Mouse (Mus musculus) heart, adult 9 months (tissue): ENCODE results near the gene Gm6482.
"Not testable (repeated sequence)": the region's sequence is repeated elsewhere in the genome, so short reads cannot be mapped to it uniquely, and the experiment has no call there.

Experiments
- DNase-seq, 2 experiments: peaks; one replicate each; pipeline ENCODE4 v3.0.0; 2022; ENCODE audit warnings: low spot score in 2 of 2

The Gm6482 gene

DNA sequence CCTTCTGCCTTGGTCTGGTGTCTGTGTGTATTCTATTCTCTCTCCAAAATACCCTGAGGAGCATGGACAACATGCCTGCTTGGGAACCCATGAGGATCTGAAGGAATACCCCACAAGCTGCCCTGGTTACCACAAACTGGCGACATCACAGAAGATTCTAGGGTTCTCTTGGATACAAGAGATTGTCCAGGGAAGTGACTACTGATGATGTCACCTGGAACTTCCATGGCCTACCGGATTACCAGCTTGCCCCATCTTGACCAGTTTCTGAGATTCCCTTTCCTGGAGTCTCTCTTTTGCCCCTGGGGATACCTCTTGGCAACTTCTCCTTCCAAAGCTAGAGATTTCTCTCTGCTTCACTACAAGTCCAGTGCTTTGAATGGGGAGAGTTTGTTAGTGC lies at the start of gene Gm6482:
Gm6482 (minus strand) TSS at position 101 of the 400 bp plus-strand sequence.
- DNase-seq = not testable (repeated sequence)

DNA sequence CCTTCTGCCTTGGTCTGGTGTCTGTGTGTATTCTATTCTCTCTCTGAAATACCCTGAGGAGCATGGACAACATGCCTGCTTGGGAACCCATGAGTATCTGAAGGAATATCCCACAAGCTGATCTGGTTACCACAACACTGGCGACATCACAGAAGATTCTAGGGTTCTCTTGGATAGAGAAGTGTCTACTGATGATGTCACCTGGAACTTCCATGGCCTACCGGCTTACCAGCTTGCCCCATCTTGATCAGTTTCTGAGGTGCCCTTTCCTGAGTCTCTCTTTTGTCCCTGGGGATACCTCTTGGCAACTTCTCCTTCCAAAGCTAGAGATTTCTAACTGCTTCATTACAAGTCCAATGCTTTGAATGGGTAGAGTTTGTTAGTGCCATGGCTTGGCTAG lies 45.3 kb upstream of the Gm6482 start, which contains the start of gene Gm7954:
Gm7954 (minus strand) TSS at position 101 of the 400 bp plus-strand sequence.
- not testable (repeated sequence) for DNase-seq

DNA sequence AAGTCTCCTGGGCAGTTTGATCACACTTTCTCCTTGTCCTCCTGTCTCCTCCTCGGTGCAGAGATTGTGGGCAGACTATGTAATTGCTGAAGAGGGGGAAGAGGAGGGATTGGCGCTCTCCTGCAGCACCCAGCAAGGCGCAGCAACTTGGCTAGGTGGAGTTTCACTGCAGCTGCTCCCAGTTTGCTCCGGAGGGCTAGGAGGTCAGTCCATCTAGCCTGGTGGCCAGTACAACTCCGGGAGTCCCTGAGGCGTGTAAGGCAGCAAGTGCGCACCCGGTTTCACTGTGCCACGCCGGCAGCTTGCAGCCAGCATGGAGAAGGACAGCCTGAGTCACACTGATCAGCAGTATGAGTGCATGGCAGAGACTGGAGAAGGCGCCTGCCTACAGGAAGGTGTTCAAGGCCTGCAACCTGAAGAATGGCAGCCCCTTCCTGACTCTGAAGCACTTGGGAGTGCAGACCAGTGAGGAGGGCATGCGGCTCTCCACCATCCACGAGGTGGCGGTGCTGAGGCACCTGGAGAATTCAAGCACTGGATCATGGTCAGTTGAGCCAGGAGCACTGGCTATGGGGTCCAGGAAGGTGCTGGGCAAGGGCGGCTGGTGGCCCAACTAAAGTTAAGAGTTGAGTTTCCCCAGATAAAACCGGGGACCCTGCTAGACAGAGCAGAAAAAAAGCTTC lies 17.5 kb upstream of the Gm6482 start:
- not testable (repeated sequence) for DNase-seq

DNA sequence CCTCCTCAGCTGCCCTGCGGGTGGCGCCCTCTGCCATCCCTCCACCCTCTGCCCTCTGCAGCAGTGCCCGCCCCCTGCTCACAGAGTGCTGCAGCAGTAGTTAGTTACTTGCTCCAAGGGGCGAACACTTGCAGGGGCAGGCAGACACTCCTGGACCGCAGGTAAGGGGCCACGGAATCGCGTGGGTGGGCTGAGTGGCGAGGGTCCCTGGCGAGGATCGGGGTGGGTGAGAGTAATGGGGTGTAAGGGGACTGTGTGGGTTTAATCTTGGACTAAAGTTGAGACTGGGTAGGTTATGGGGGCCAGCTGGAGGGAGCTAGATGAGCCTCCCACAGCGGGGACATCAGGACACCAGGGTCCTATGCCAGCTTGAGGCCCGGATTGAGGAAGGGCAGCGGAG lies 16.6 kb upstream of the Gm6482 start:
- DNase-seq = not testable (repeated sequence)

DNA sequence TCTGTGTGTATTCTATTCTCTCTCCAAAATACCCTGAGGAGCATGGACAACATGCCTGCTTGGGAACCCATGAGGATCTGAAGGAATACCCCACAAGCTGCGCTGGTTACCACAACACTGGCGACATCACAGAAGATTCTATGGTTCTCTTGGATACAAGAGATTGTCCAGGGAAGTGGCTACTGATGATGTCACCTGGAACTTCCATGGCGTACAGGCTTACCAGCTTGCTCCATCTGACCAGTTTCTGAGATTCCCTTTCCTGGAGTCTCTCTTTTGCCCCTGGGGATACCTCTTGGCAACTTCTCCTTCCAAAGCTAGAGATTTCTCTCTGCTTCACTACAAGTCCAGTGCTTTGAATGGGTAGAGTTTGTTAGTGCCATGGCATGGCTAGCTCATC lies 21.8 kb downstream of the Gm6482 start, which contains the start of gene Gm7945:
Gm7945 (minus strand) TSS at position 101 of the 400 bp plus-strand sequence.
- not testable (repeated sequence) for DNase-seq
